Mouse (Mus musculus) stomach, embryonic 15.5 days (tissue): ENCODE data around the gene Cdc25b. TPM values are rescaled to one million over a fixed set of nuclear protein-coding genes. Genes with fewer than 3 reads are reported as not detected.

Experiments used
- ATAC-seq: fragments of 200-750 bp; cut with Nextera tagmentation; 2 replicates; pipeline ENCODE4 v1.8.0; 2017; ENCODE audit warnings: low read depth, moderate number of reproducible peaks, moderate TSS enrichment; ENCODE audit not compliant: insufficient read depth, low FRiP score
- H3K27ac ChIP-seq: fragments of 300-500 bp; sonication (generic); 2 replicates; pipeline ENCODE4 v1.5.1; 2015; ENCODE audit warnings: mild to moderate bottlenecking, inconsistent platforms
- H3K27me3 ChIP-seq: fragments of 300-500 bp; sonication (generic); replicated peaks from 2 replicates; pipeline ENCODE4 v1.6.1; 2015; ENCODE audit warnings: inconsistent platforms
- H3K36me3 ChIP-seq: fragments of 300-500 bp; sonication (generic); 2 replicates; pipeline ENCODE4 v1.6.1; 2015; ENCODE audit warnings: inconsistent platforms
- H3K4me1 ChIP-seq: fragments of 300-500 bp; sonication (generic); 2 replicates; pipeline ENCODE4 v1.6.1; 2015; ENCODE audit warnings: inconsistent platforms
- H3K4me2 ChIP-seq: fragments of 300-500 bp; sonication (generic); 2 replicates; pipeline ENCODE4 v1.6.1; 2015; ENCODE audit warnings: mild to moderate bottlenecking, inconsistent platforms
- H3K4me3 ChIP-seq: fragments of 300-500 bp; sonication (generic); replicated peaks from 2 replicates; pipeline ENCODE4 v1.5.1; 2015; ENCODE audit warnings: inconsistent platforms
- H3K9ac ChIP-seq: fragments of 300-500 bp; sonication (generic); 2 replicates; pipeline ENCODE4 v1.6.1; 2015; ENCODE audit warnings: inconsistent platforms
- H3K9me3 ChIP-seq: fragments of 300-500 bp; sonication (generic); 2 replicates; pipeline ENCODE4 v1.6.1; 2016; ENCODE audit warnings: inconsistent platforms
- WGBS: fragments of 180-500 bp; shearing (Covaris S2); methylation state at CpG from one replicate; pipeline ENCODE4 v1.1.7; 2015; 5-methylcytosine and 5-hydroxymethylcytosine counted together
- polyA plus RNA-seq: library from polyadenylated mRNA; unstranded; fragments of >200 nt; fragmentation: Nextera tagmentation; extraction: Ambion mirVana; gene quantifications from 2 replicates; pipeline ENCODE4 v1.2.1, GENCODE M21; 2015

Gene Cdc25b
- polyA plus RNA-seq, 1 experiment from 2014 or later: 62.6 TPM

DNA sequence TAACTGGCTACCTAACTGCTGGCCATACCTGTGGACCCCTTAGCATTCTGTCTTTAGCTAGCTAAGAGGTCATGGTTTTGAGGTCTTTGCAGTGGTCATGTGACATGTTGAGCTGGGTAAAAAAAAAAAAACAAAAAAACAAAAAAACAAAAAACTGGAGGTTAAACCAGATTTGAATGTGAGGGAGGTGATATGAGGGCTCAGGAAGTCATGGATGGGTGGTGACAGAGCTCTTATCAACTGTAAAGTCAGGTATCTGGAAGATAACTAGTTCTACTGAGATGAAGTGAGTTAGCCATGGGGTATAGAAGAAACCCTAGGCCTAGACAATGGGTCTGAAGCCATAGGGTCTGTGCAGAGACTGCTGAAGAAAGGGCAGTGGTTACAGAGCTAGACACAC is 55.4 kb downstream of the Cdc25b start:
- no peak overlapping the region for H3K4me2 ChIP-seq
- H3K36me3 ChIP-seq: peaks cover 51% of the 10 kb centered on the region
- no peak overlapping the region for H3K27ac ChIP-seq
- H3K27me3 ChIP-seq: no peaks in the 10 kb centered on the region
- ATAC-seq: no peak
- no peak overlapping the region for H3K9ac ChIP-seq
- no peaks in the 10 kb centered on the region for H3K9me3 ChIP-seq
- H3K4me3 ChIP-seq: no peak overlapping the region
- no peaks in the 10 kb centered on the region for H3K4me1 ChIP-seq

- H3K27me3 ChIP-seq: no peaks in the 10 kb centered on the region
- no peak for ATAC-seq
- 78% methylated on average over 7 of the region's 7 CpGs for WGBS
- no peak overlapping the region for H3K27ac ChIP-seq
- peaks cover 56% of the 10 kb centered on the region for H3K36me3 ChIP-seq
- no peak overlapping the region for H3K9ac ChIP-seq
- H3K4me3 ChIP-seq: no peak overlapping the region
- H3K9me3 ChIP-seq: no peaks in the 10 kb centered on the region
- no peak overlapping the region for H3K4me2 ChIP-seq
- no peaks in the 10 kb centered on the region for H3K4me1 ChIP-seq
These were observed 56.2 kb downstream of the Cdc25b start for GRCm38 (mm10) chr2:131242929-131243328.

Other genes with a start within 250 kb of the Cdc25b start
- 12.7 and 14.0 TPM in 2 replicates for gene Gfra4, start 143.9 kb upstream of the Cdc25b start, polyA plus RNA-seq
- 7.4 and 8.0 TPM in 2 replicates for gene Adam33, start 123.1 kb upstream of the Cdc25b start, polyA plus RNA-seq
- 0.40 and 0.48 TPM in 2 replicates for gene Siglec1, start 100.2 kb upstream of the Cdc25b start, polyA plus RNA-seq
- gene Hspa12b, start 59.7 kb upstream of the Cdc25b start, polyA plus RNA-seq: 16.9 TPM in 2 replicates
- gene Gm11037, start 53.5 kb upstream of the Cdc25b start, polyA plus RNA-seq: not detected in 2 replicates
- 74.2 and 75.0 TPM in 2 replicates for gene 1700037H04Rik, start 26.9 kb upstream of the Cdc25b start, polyA plus RNA-seq
- gene Cenpb, start 6.9 kb upstream of the Cdc25b start, polyA plus RNA-seq: 15.4 and 16.4 TPM in 2 replicates
- 5.7 TPM in 2 replicates for gene Spef1, start 333 bp downstream of the Cdc25b start, polyA plus RNA-seq
- 23.2 and 23.7 TPM in 2 replicates for gene Ap5s1, start 20.1 kb downstream of the Cdc25b start, polyA plus RNA-seq
- 19.6 and 20.5 TPM in 2 replicates for gene Mavs, start 47.1 kb downstream of the Cdc25b start, polyA plus RNA-seq
- gene Pank2, start 75.5 kb downstream of the Cdc25b start, polyA plus RNA-seq: 35.6 and 39.5 TPM in 2 replicates
- 3.0 and 3.3 TPM in 2 replicates for gene Rnf24, start 165.9 kb downstream of the Cdc25b start, polyA plus RNA-seq